In the genomic region with DNA sequence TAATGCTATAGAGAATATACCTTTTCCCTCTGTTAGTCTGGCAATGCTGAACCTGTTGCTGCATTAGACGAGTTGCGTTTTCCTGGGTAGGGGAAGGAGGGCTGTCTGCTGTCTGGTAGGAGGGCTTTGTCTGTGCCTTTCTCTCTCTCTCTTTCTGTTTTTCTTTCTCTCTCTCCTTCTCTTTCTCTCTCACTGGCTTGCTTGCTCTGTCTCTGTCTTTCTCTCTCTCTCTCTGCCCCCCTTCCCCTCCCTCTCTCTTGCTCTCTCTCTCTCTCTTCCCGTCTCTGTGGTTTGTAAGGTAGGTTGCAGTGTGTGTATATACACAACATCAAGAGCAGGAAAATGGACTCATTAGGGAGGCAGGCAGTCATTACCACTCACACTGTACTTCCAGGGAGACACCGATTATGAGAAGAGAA, we compare ENCODE assay signal across 8 mouse cellular contexts. TPM values are rescaled to one million over a fixed set of nuclear protein-coding genes. Genes with fewer than 3 reads are reported as not detected.
DNase-seq lines count a peak whose midpoint lies in the region; ATAC-seq lines count a peak whose summit lies in the region.

No protein-coding gene starts in this region.

- no peak for ATAC-seq in heart, embryonic 12.5 days (ENCODE audit: insufficient number of reproducible peaks, low FRiP score)
- ATAC-seq in kidney, embryonic 16.5 days (ENCODE audit: low FRiP score, low TSS enrichment), result peak; percentile 92

- no peaks in the 10 kb centered on the region for H3K36me3 ChIP-seq in heart, embryonic 12.5 days
- no peaks in the 10 kb centered on the region for H3K36me3 ChIP-seq in kidney, embryonic 16.5 days (ENCODE audit: insufficient read depth, low read length)
- no peaks in the 10 kb centered on the region for H3K36me3 ChIP-seq in splenic B cell, adult 2 months (ENCODE audit: control insufficient read depth, insufficient read depth, low read length, poor library complexity, severe bottlenecking)

- DNase-seq in layer of hippocampus, adult 9-11 months, result peak; percentile 45
- DNase-seq in layer of hippocampus, postnatal 25 days (ENCODE audit: extremely low spot score in 1 of 2, low spot score in 1 of 2), result no peak
- DNase-seq in cerebellum, adult 8-10 months, result peak; percentile 43
- peak; percentile 79 for DNase-seq in lung, postnatal 36 days
- DNase-seq in splenic B cell, adult 2 months (ENCODE audit: low read depth, low spot score), result peak; percentile 41
- no peak for DNase-seq in layer of hippocampus, adult 9-10 months (ENCODE audit: low spot score)

- H3K4me1 ChIP-seq in heart, embryonic 12.5 days (replicated peaks), result peaks cover 13% of the 10 kb centered on the region
- peaks cover 8% of the 10 kb centered on the region for H3K4me1 ChIP-seq in kidney, embryonic 16.5 days (ENCODE audit: insufficient read depth, low read length)

- H3K4me3 ChIP-seq in heart, embryonic 12.5 days, result peak overlapping the region; percentile 40
- peak overlapping the region; percentile 35 for H3K4me3 ChIP-seq in kidney, embryonic 16.5 days (ENCODE audit: low read length)

- H3K9ac ChIP-seq in heart, embryonic 12.5 days, result peak overlapping the region; percentile 64
- peak overlapping the region; percentile 61 for H3K9ac ChIP-seq in kidney, embryonic 16.5 days (replicated peaks; ENCODE audit: low read length)

- peak overlapping the region; percentile 86 for H3K27ac ChIP-seq in heart, embryonic 12.5 days (ENCODE audit: poor library complexity, severe bottlenecking)
- peak overlapping the region; percentile 74 for H3K27ac ChIP-seq in kidney, embryonic 16.5 days (ENCODE audit: low read length)

- no peaks in the 10 kb centered on the region for H3K27me3 ChIP-seq in heart, embryonic 12.5 days (replicated peaks)
- H3K27me3 ChIP-seq in kidney, embryonic 16.5 days (ENCODE audit: insufficient read depth, low read length), result no peaks in the 10 kb centered on the region
- H3K27me3 ChIP-seq in splenic B cell, adult 2 months (ENCODE audit: control insufficient read depth, insufficient read depth, low read length, poor library complexity, severe bottlenecking), result no peaks in the 10 kb centered on the region

- H3K4me2 ChIP-seq in heart, embryonic 12.5 days, result peak overlapping the region; percentile 64
- H3K4me2 ChIP-seq in kidney, embryonic 16.5 days (replicated peaks; ENCODE audit: low read depth, low read length), result peak overlapping the region; percentile 42

- no peaks in the 10 kb centered on the region for H3K9me3 ChIP-seq in heart, embryonic 12.5 days (replicated peaks)
- H3K9me3 ChIP-seq in kidney, embryonic 16.5 days (ENCODE audit: low read length), result no peaks in the 10 kb centered on the region

- WGBS in heart, embryonic 12.5 days, result 27% methylated on average over 4 of the region's 4 CpGs
- WGBS in kidney, embryonic 16.5 days, result 8% methylated on average over 4 of the region's 4 CpGs

RNA-seq across cellular contexts. Expression of a gene that starts 31.6 kb away (rescaled TPM):
- total RNA-seq in layer of hippocampus, postnatal 25 days (2021), result 100 to 1,000 TPM; 251 to 334 TPM
- polyA plus RNA-seq in heart, embryonic 12.5 days (2016; fragmentation: Nextera tagmentation; extraction: Ambion mirVana), result 38.1 and 40.1 TPM in 2 replicates
- polyA plus RNA-seq in kidney, embryonic 16.5 days (2015; fragmentation: Nextera tagmentation; extraction: Ambion mirVana), result 44.6 and 49.4 TPM in 2 replicates

Comparison
In these comparisons a context has a peak if more than half of its experiments do, and no peak if none do; other contexts are left out.
1. DNase-seq: peak in layer of hippocampus, adult 9-11 months (single experiment), cerebellum, adult 8-10 months (single experiment), lung, postnatal 36 days (single experiment) and splenic B cell, adult 2 months (single experiment); none in layer of hippocampus, postnatal 25 days (0 of 2) and layer of hippocampus, adult 9-10 months (single experiment).